Mouse (Mus musculus): ENCODE data around the gene Hddc2. TPM values are rescaled to one million over a fixed set of nuclear protein-coding genes. Genes with fewer than 3 reads are reported as not detected.

The Hddc2 gene
- total RNA-seq, 2 experiments from 2014 or later = 26.0 to 28.6 TPM

- DNase-seq = no peak
Measured at GRCm38 (mm10) chr10:31354141-31354540, 41.0 kb downstream of the Hddc2 start.

GRCm38 (mm10) chr10:31354886-31355461, 41.8 kb downstream of the Hddc2 start:
- no peak for DNase-seq

- DNase-seq = no peak
Measured at GRCm38 (mm10) chr10:31359749-31360148, 46.6 kb downstream of the Hddc2 start.

- peak; percentile 15 for DNase-seq
Measured at GRCm38 (mm10) chr10:31370200-31370599, 57.0 kb downstream of the Hddc2 start.

Other genes starting within 250 kb of the Hddc2 start
- 1 to 10 TPM; 7.4 to 8.9 TPM for gene Tpd52l1, start 132.6 kb downstream of the Hddc2 start, total RNA-seq (2021)